Mouse (Mus musculus): Measurements from ENCODE around the gene Rabggtb. TPM values are rescaled to one million over a fixed set of nuclear protein-coding genes. Genes with fewer than 3 reads are reported as not detected.
A peak's percentile ranks its signal among the peaks of the same experiment; 100 is the strongest.
"Not testable (repeated sequence)": the region's sequence is repeated elsewhere in the genome, so short reads cannot be mapped to it uniquely, and the experiment has no call there.

The Rabggtb gene
- total RNA-seq, 2 experiments from 2014 or later = 60.8 to 63.0 TPM

- peak; percentile 44 for ATAC-seq (ENCODE audit: poor library complexity, severe bottlenecking)
Measured at GRCm38 (mm10) chr3:153867149-153868136, 45.4 kb downstream of the Rabggtb start.

- peak; percentile 46 for ATAC-seq (ENCODE audit: poor library complexity, severe bottlenecking)
Measured at GRCm38 (mm10) chr3:153864636-153865429, 48.0 kb downstream of the Rabggtb start.

- ATAC-seq (ENCODE audit: poor library complexity, severe bottlenecking) = peak; percentile 59
Measured at GRCm38 (mm10) chr3:153863816-153864215, 49.0 kb downstream of the Rabggtb start.

GRCm38 (mm10) chr3:153860392-153860791 is 52.4 kb downstream of the Rabggtb start:
- ATAC-seq (ENCODE audit: poor library complexity, severe bottlenecking) = not testable (repeated sequence)

- ATAC-seq (ENCODE audit: poor library complexity, severe bottlenecking) = no peak
Measured at GRCm38 (mm10) chr3:153858350-153859001, 54.3 kb downstream of the Rabggtb start.

Other genes starting within 250 kb of the Rabggtb start
- gene St6galnac3, start 187.8 kb downstream of the Rabggtb start, total RNA-seq (2015) = 0.16 and 0.57 TPM in 2 replicates
- gene St6galnac3, start 187.8 kb downstream of the Rabggtb start, total RNA-seq (2017) = 0.18 and 1.4 TPM in 2 replicates
- 0.54 TPM in 1 of 2 replicates, not detected in the other for gene Asb17, start 68.8 kb downstream of the Rabggtb start, total RNA-seq (2015)
- gene Asb17, start 68.8 kb downstream of the Rabggtb start, total RNA-seq (2017) = not detected in 2 replicates
- 0.33 TPM in 1 of 2 replicates, not detected in the other for gene Msh4, start 6.9 kb downstream of the Rabggtb start, total RNA-seq (2015)
- 0.04 and 0.08 TPM in 2 replicates for gene Msh4, start 6.9 kb downstream of the Rabggtb start, total RNA-seq (2017)
- gene Acadm, start 31.6 kb upstream of the Rabggtb start, total RNA-seq (2015) = 47.8 and 56.5 TPM in 2 replicates
- gene Acadm, start 31.6 kb upstream of the Rabggtb start, total RNA-seq (2017) = 166 and 238 TPM in 2 replicates
- not detected in 2 replicates for gene Slc44a5, start 60.4 kb upstream of the Rabggtb start, total RNA-seq (2015)
- gene Slc44a5, start 60.4 kb upstream of the Rabggtb start, total RNA-seq (2017) = not detected in 2 replicates

Measured in megakaryocyte, adult 5-6 weeks (primary cell).